Mouse (Mus musculus) neutrophil, adult 5-6 weeks (primary cell): Measurements from ENCODE around the gene Olfr836. TPM values are rescaled to one million over a fixed set of nuclear protein-coding genes. Genes with fewer than 3 reads are reported as not detected.
"Not testable (repeated sequence)": the region's sequence is repeated elsewhere in the genome, so short reads cannot be mapped to it uniquely, and the experiment has no call there.

Source experiments
- ATAC-seq: fragments of 151-379, 151-347 bp; 2 replicates; pipeline ENCODE4 v1.8.0; 2017; ENCODE audit warnings: mild to moderate bottlenecking, moderate TSS enrichment; ENCODE audit not compliant: insufficient number of reproducible peaks, poor library complexity, low FRiP score, severe bottlenecking; ENCODE audit errors: extremely low read depth
- total RNA-seq: library from RNA; stranded (forward); fragments of 200-1000 nt; gene quantifications from 2 replicates; pipeline ENCODE4 v1.2.3, GENCODE M21; 2017

Gene Olfr836
- not detected in 2 replicates for total RNA-seq

- ATAC-seq = no peak
These were observed at the start of gene Olfr836 for GRCm38 (mm10) chr9:19120082-19120481. Gene Olfr836, plus strand, starts transcription at chr9:19120382.

- ATAC-seq = no peak
These were observed 35.2 kb upstream of the Olfr836 start for GRCm38 (mm10) chr9:19084986-19085385.

GRCm38 (mm10) chr9:19092889-19093753, 27.1 kb upstream of the Olfr836 start:
- ATAC-seq = not testable (repeated sequence)

GRCm38 (mm10) chr9:19097286-19097685, 22.9 kb upstream of the Olfr836 start:
- no peak for ATAC-seq

- no peak for ATAC-seq
These were observed 15.8 kb downstream of the Olfr836 start, which contains the start of gene Olfr837 for GRCm38 (mm10) chr9:19136017-19136416. Gene Olfr837, plus strand, starts transcription at chr9:19136317.

Other genes with a start within 250 kb of the Olfr836 start
- gene Olfr830, start 245.7 kb upstream of the Olfr836 start, total RNA-seq = 0.37 TPM in 1 of 2 replicates, not detected in the other
- not detected in 2 replicates for gene Olfr832, start 183.3 kb upstream of the Olfr836 start, total RNA-seq
- not detected in 2 replicates for gene Olfr834, start 132.4 kb upstream of the Olfr836 start, total RNA-seq
- gene Olfr835, start 87.6 kb upstream of the Olfr836 start, total RNA-seq = 0.23 TPM in 1 of 2 replicates, not detected in the other
- gene Olfr837, start 15.9 kb downstream of the Olfr836 start, total RNA-seq = 0.12 TPM in 1 of 2 replicates, not detected in the other
- gene Olfr839-ps1, start 56.9 kb downstream of the Olfr836 start, total RNA-seq = under 0.01 and 0.12 TPM in 2 replicates
- not detected in 2 replicates for gene Olfr843, start 131.6 kb downstream of the Olfr836 start, total RNA-seq
- gene Olfr844, start 196.0 kb downstream of the Olfr836 start, total RNA-seq = not detected in 2 replicates
- gene Olfr845, start 216.1 kb downstream of the Olfr836 start, total RNA-seq = not detected in 2 replicates
- not detected in 2 replicates for gene Olfr846, start 243.6 kb downstream of the Olfr836 start, total RNA-seq